Mouse (Mus musculus) thymus, adult 2 months (tissue): ENCODE data around the gene Slc27a2. TPM values are rescaled to one million over a fixed set of nuclear protein-coding genes. Genes with fewer than 3 reads are reported as not detected.
"Not testable (repeated sequence)": the region's sequence is repeated elsewhere in the genome, so short reads cannot be mapped to it uniquely, and the experiment has no call there.

Experiments
- DNase-seq: peaks from one replicate; pipeline ENCODE4 v3.0.0; 2021
- H3K27ac ChIP-seq: fragments of 200-500 bp; 2 replicates; pipeline ENCODE4 v1.5.1; 2012; ENCODE audit warnings: low read length, control low read depth; ENCODE audit not compliant: control insufficient read depth, insufficient read depth
- H3K27me3 ChIP-seq: fragments of 200-500 bp; 2 replicates; pipeline ENCODE4 v1.6.1; 2012; ENCODE audit warnings: mild to moderate bottlenecking, low read length, moderate library complexity, mixed read lengths; ENCODE audit not compliant: control insufficient read depth, insufficient read depth
- H3K36me3 ChIP-seq: fragments of 200-500 bp; 2 replicates; pipeline ENCODE4 v1.6.1; 2012; ENCODE audit warnings: mild to moderate bottlenecking, low read length, moderate library complexity; ENCODE audit not compliant: control insufficient read depth, insufficient read depth
- H3K4me1 ChIP-seq: fragments of 200-500 bp; replicated peaks from 2 replicates; pipeline ENCODE4 v1.6.1; 2012; ENCODE audit warnings: low read length; ENCODE audit not compliant: control insufficient read depth, insufficient read depth
- H3K4me3 ChIP-seq: fragments of 200-500 bp; 2 replicates; pipeline ENCODE4 v1.5.1; 2012; ENCODE audit warnings: mild to moderate bottlenecking, low read length, control low read depth, moderate library complexity; ENCODE audit not compliant: control insufficient read depth, insufficient read depth
- CTCF ChIP-seq: fragments of 200-500 bp; IDR thresholded peaks from 2 replicates; pipeline ENCODE4 v1.5.1; 2012; ENCODE audit warnings: mild to moderate bottlenecking, control low read depth, low read length, moderate library complexity, borderline replicate concordance; ENCODE audit not compliant: control insufficient read depth, poor library complexity, insufficient read depth; ENCODE audit errors: extremely low read depth
- POLR2A ChIP-seq: fragments of 200-500 bp; IDR thresholded peaks from 2 replicates; pipeline ENCODE4 v1.6.1; 2012; ENCODE audit warnings: mild to moderate bottlenecking, low read length, control low read depth, moderate library complexity; ENCODE audit not compliant: control insufficient read depth, poor library complexity, insufficient read depth; ENCODE audit errors: extremely low read depth
- WGBS: fragments of 180-500 bp; shearing (Covaris S2); methylation state at CpG from one replicate; pipeline ENCODE4 v1.1.7; 2018; 5-methylcytosine and 5-hydroxymethylcytosine counted together
- polyA plus RNA-seq: library from polyadenylated mRNA; depleted of rRNA; stranded (reverse); fragments of >200 nt; gene quantifications from 2 replicates; pipeline ENCODE4 v1.2.3, GENCODE M21; 2012

Slc27a2 gene
- polyA plus RNA-seq, 1 experiment = 2.4 TPM

DNA sequence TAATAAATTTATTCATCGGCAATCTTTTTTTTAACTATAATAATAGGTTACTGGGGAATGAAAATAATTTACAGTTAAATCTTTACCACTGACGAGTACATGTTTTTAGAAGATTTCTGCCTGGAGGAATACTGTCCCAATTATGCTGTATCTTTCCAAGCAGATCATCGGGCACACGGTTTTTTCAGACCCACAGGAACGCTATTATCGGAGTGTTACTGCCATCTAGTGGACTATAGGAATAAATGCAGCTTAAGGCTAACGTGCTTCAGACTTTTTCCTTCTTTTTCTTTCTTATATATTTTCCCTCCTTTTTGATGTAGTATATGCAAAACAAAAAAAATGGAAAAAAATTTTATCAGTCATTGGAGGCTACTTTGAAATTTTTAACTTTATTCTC is 31.4 kb upstream of the Slc27a2 start:
- DNase-seq = no peak
- no peak overlapping the region for H3K27ac ChIP-seq
- no peaks in the 10 kb centered on the region for H3K4me1 ChIP-seq
- 14% methylated on average over 7 of the region's 7 CpGs for WGBS
- no peaks in the 10 kb centered on the region for H3K36me3 ChIP-seq
- no peak overlapping the region for H3K4me3 ChIP-seq
- no peaks in the 10 kb centered on the region for H3K27me3 ChIP-seq
- TF ChIP-seq CTCF = no peak
- TF ChIP-seq POLR2A = no peak

DNA sequence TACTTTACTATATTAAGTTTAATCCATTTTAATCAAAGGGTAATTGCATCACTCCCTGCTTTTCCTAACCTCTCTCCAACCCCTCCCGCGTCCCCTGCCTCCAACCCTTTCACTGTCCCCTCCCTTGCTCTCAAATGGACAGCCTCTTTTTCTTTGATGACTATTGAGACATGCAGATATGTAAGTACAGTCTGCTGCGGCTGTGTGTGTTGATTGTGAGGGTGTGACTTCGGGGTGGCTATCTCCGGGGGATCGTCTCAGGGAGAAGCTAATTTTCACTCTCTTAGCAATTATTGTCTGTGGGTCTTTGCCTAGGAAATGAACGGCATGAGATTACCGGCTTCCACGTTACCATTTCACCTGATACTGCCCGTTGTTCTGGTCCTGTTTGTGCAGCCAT is 30.7 kb upstream of the Slc27a2 start:
- Histone ChIP-seq H3K36me3 (no peaks in the 10 kb centered on the region), H3K4me1 (no peaks in the 10 kb centered on the region), H3K4me3 (no peak overlapping the region), H3K27me3 (no peaks in the 10 kb centered on the region), H3K27ac (no peak overlapping the region)
- 88% methylated on average over 10 of the region's 10 CpGs for WGBS
- DNase-seq = no peak
- TF ChIP-seq CTCF (no peak), POLR2A (no peak)

DNA sequence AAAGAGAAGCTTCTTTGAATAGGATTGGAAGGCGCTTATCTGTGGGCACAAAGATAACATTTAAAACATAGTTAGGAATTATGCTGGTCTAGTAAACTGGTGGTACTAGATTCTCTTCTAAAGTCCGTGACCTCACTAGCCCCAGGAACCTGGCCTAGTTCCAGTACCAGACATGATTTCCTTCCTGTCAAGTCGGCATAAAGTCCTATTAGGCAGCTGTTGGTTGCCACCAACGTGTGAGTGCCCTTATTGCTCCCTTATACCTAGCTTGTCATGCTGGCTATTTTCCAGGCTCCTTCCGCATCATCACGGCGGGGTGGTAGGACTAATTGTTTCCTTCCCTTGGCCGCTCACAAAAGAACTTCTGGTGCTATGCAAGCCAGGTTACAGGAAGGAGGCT is 30.2 kb upstream of the Slc27a2 start:
- WGBS = 63% methylated on average over 8 of the region's 8 CpGs
- H3K27me3 ChIP-seq = no peaks in the 10 kb centered on the region
- no peak for TF ChIP-seq POLR2A
- no peak for TF ChIP-seq CTCF
- no peak for DNase-seq
- no peak overlapping the region for H3K27ac ChIP-seq
- H3K4me1 ChIP-seq = no peaks in the 10 kb centered on the region
- no peaks in the 10 kb centered on the region for H3K36me3 ChIP-seq
- H3K4me3 ChIP-seq = no peak overlapping the region

DNA sequence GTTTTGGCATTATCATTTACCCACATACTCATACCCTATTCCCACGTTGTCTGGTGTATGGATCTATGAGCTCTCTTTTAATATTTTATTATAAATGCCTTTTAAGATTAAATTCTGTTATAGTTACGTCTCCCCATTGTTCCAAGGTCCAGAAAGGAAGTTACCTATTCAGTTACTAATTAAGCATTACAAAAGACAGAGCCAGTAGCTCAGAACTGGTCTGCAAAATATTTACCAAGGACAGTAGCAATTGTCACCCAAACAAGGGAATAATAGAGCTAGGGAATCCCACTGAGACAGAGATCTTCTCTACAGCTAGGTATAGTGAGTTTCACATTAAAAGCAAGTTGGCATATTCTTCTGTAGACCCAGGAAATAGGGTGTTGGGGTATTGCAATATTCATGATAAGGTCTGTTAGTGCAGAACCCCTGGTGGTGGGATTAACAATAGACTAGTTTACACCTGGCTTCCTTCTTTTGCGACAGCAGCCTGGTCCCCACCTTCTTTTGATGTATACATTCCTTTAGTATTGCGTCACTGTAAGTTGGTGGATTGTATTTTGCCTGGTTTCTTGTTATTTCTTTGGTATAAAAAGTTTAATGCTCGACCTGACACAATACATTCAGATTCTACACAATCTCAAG is 29.0 kb upstream of the Slc27a2 start:
- DNase-seq, H3K4me3 ChIP-seq, H3K27ac ChIP-seq, H3K36me3 ChIP-seq, H3K27me3 ChIP-seq, H3K4me1 ChIP-seq: not testable (repeated sequence)
- 87% methylated on average over 5 of the region's 5 CpGs for WGBS

DNA sequence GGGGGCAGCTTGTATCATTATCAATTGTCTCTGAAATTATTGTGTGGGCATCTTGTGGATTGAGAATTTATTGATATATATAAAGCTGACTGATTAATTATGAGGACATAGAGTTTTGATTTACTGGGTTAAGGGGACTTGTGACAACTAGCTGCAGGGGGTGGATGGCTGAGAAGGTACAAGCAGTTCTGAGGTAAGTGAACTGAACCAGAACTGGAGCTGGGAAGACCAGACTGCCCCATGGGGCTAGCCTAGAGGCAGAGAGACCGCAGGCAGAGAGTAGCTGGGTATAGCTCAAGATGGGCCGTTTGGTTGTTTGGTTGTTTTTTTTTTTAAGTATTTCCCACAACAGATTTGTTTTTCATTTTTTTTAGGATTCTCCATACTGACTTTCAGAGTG is 27.9 kb upstream of the Slc27a2 start:
- no peak for TF ChIP-seq POLR2A
- TF ChIP-seq CTCF = no peak
- H3K36me3 ChIP-seq = no peaks in the 10 kb centered on the region
- H3K4me3 ChIP-seq = no peak overlapping the region
- no peaks in the 10 kb centered on the region for H3K4me1 ChIP-seq
- no peak for DNase-seq
- no peaks in the 10 kb centered on the region for H3K27me3 ChIP-seq
- WGBS = 92% methylated on average over 2 of the region's 2 CpGs
- no peak overlapping the region for H3K27ac ChIP-seq

DNA sequence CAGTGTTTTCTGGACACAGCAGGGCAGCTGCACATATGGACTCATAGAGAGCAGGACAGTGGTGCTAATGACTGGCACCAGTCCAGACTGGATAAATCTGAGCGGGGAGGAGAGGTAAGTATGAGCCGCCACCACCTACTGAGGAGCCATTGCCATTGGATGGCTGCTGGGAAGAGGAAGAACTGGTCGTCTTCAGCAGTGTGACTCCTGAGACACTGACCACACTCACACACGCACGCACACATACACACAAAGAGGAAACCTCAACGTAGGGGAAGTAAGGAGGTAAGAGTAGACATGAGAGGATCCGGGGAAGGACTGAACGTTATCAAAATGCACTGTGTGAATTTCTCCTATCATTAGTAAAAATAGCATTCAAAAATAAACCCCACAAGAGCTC is 24.7 kb upstream of the Slc27a2 start:
- no peak for DNase-seq
- 52% methylated on average over 8 of the region's 8 CpGs for WGBS
- no peaks in the 10 kb centered on the region for H3K36me3 ChIP-seq
- no peak overlapping the region for H3K27ac ChIP-seq
- H3K4me3 ChIP-seq = no peak overlapping the region
- no peaks in the 10 kb centered on the region for H3K4me1 ChIP-seq
- no peaks in the 10 kb centered on the region for H3K27me3 ChIP-seq
- TF ChIP-seq POLR2A (no peak), CTCF (no peak)

DNA sequence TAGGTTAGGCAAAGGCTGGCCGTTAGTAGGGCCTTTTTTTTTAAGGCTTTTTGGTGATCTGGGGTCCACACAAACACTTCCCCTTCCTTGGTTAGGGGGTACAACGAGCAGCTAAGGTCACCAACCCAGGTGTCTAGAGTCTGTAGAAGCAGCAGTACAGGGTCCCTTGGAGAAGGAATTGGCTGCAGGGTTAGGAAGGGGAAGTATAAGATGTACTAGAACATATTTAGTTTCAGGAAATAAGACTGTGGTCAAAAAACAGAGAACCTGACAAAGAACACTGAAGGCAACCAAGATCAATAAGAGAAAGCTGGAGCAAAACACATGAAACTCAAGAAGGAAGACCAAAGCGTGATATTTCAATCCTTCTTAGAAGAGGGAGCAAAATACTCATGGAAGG is 21.6 kb upstream of the Slc27a2 start:
- no peaks in the 10 kb centered on the region for H3K36me3 ChIP-seq
- H3K4me1 ChIP-seq = no peaks in the 10 kb centered on the region
- 41% methylated on average over 3 of the region's 3 CpGs for WGBS
- H3K4me3 ChIP-seq = no peak overlapping the region
- H3K27me3 ChIP-seq = no peaks in the 10 kb centered on the region
- no peak for TF ChIP-seq POLR2A
- TF ChIP-seq CTCF = no peak
- no peak for DNase-seq
- no peak overlapping the region for H3K27ac ChIP-seq
